1 mouse cellular context compared by ENCODE assay signal in genomic region chr8:119656709-119657464, GRCm38 (mm10).
A peak's percentile ranks its signal among the peaks of the same experiment; 100 is the strongest.
TF ChIP-seq lines count a peak whose summit lies in the region.

No protein-coding gene starts in this region.

TF ChIP-seq in C2C12, 6 proteins besides CTCF, POLR2A, EP300 and RAD21:
- TF ChIP-seq FOSL1 (IDR thresholded peaks at IDR 0.05; ENCODE audit: insufficient read depth, low read length, poor library complexity, severe bottlenecking) (no peak), USF1 (IDR thresholded peaks at IDR 0.05; ENCODE audit: low read depth) (peak; percentile 62)
TF ChIP-seq in C2C12: peak in this region for 1.
